Mouse (Mus musculus): ENCODE measurements around the gene Slc37a2.

- TF ChIP-seq CTCF (IDR thresholded peaks at IDR 0.05; ENCODE audit: borderline replicate concordance, control insufficient read depth, extremely low read depth, insufficient read depth, low read length, poor library complexity), result no peak
- no peak for TF ChIP-seq POLR2A (IDR thresholded peaks at IDR 0.05; ENCODE audit: control insufficient read depth, extremely low read depth, insufficient read depth, low read length, poor library complexity)
Observed at GRCm38 (mm10) chr9:37179596-37179995, 75.9 kb downstream of the Slc37a2 start.

All from thymus, adult 2 months (tissue).